Mouse (Mus musculus) kidney, embryonic 16.5 days (tissue): ENCODE results near the gene Rbpms2. TPM values are rescaled to one million over a fixed set of nuclear protein-coding genes. Genes with fewer than 3 reads are reported as not detected.

ENCODE experiments used
- ATAC-seq: fragments of 200-750 bp; cut with Nextera tagmentation; 2 replicates; pipeline ENCODE4 v1.8.0; 2017; ENCODE audit warnings: moderate TSS enrichment; ENCODE audit not compliant: low FRiP score, low TSS enrichment
- H3K27ac ChIP-seq: fragments of 300-500 bp; sonication (generic); 2 replicates; pipeline ENCODE4 v1.5.1; 2014; ENCODE audit warnings: low read length
- H3K27me3 ChIP-seq: fragments of 300-500 bp; sonication (generic); 2 replicates; pipeline ENCODE4 v1.6.1; 2014; ENCODE audit warnings: low read length, control low read depth, mixed read lengths; ENCODE audit not compliant: insufficient read depth
- H3K36me3 ChIP-seq: fragments of 300-500 bp; sonication (generic); 2 replicates; pipeline ENCODE4 v1.6.1; 2014; ENCODE audit warnings: low read length, control low read depth, mixed read lengths; ENCODE audit not compliant: insufficient read depth
- H3K4me1 ChIP-seq: fragments of 300-500 bp; sonication (generic); 2 replicates; pipeline ENCODE4 v1.6.1; 2014; ENCODE audit warnings: low read length, control low read depth, mixed read lengths; ENCODE audit not compliant: insufficient read depth
- H3K4me2 ChIP-seq: fragments of 300-500 bp; sonication (generic); replicated peaks from 2 replicates; pipeline ENCODE4 v1.6.1; 2014; ENCODE audit warnings: low read depth, low read length
- H3K4me3 ChIP-seq: fragments of 300-500 bp; sonication (generic); 2 replicates; pipeline ENCODE4 v1.5.1; 2014; ENCODE audit warnings: mild to moderate bottlenecking, low read length
- H3K9ac ChIP-seq: fragments of 300-500 bp; sonication (generic); replicated peaks from 2 replicates; pipeline ENCODE4 v1.6.1; 2014; ENCODE audit warnings: low read length
- H3K9me3 ChIP-seq: fragments of 300-500 bp; sonication (generic); 2 replicates; pipeline ENCODE4 v1.6.1; 2016; ENCODE audit warnings: low read length, control low read depth
- WGBS: fragments of 180-500 bp; shearing (Covaris S2); extraction: QIAGEN DNeasy Blood & Tissue Kit; methylation state at CpG from one replicate; pipeline ENCODE4 v1.1.7; 2014; 5-methylcytosine and 5-hydroxymethylcytosine counted together
- polyA plus RNA-seq: library from polyadenylated mRNA; unstranded; fragments of >200 nt; fragmentation: Nextera tagmentation; extraction: Ambion mirVana; gene quantifications from 2 replicates; pipeline ENCODE4 v1.2.1, GENCODE M21; 2015

Rbpms2 gene
- polyA plus RNA-seq, 1 experiment from 2014 or later, result 34.4 TPM

- 91% methylated on average over 1 of the region's 1 CpGs for WGBS
Observed at GRCm38 (mm10) chr9:65635766-65636165, 6.3 kb downstream of the Rbpms2 start.

DNA sequence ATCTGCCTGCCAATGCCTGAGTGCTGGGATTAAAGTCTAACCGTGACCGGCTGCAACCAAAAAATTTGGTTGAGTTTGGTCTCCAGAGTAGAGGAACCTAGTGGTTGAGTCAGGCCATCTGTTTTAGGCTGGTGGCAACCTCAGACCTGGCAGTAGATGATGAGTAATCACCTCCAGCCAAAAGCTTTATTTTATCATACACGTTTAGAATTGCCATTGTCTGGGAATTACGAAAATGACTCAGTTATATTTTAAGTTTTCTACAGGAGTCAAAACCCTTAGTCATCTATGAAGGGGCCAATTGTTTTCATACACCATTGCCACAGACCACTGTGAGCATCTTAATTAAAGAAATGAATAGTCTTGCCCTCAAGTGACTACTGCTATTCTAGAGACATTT, 7.5 kb downstream of the Rbpms2 start:
- no peak for ATAC-seq
- Histone ChIP-seq H3K9ac (no peak overlapping the region), H3K4me1 (peaks cover 38% of the 10 kb centered on the region), H3K4me2 (no peak overlapping the region), H3K36me3 (no peaks in the 10 kb centered on the region), H3K27me3 (no peaks in the 10 kb centered on the region; the same call in 1 of the 2 replicates), H3K4me3 (no peak overlapping the region), H3K27ac (no peak overlapping the region), H3K9me3 (no peaks in the 10 kb centered on the region)
- 90% methylated on average over 4 of the region's 4 CpGs for WGBS

More at GRCm38 (mm10) chr9:65635766-65636165, 6.3 kb downstream of the Rbpms2 start:
- no peaks in the 10 kb centered on the region for H3K36me3 ChIP-seq
- peaks cover 6% of the 10 kb centered on the region; the same call in 1 of the 2 replicates for H3K27me3 ChIP-seq
- no peak for ATAC-seq
- H3K27ac ChIP-seq, result no peak overlapping the region
- H3K4me2 ChIP-seq, result no peak overlapping the region
- peaks cover 31% of the 10 kb centered on the region for H3K4me1 ChIP-seq
- no peaks in the 10 kb centered on the region for H3K9me3 ChIP-seq
- no peak overlapping the region for H3K4me3 ChIP-seq
- H3K9ac ChIP-seq, result no peak overlapping the region

- WGBS, result 48% methylated on average over 5 of the region's 5 CpGs
- ATAC-seq, result 0 out of 2 replicates have a peak, but pooled peaks have one; percentile 27
- peak overlapping the region; percentile 56 for H3K27ac ChIP-seq
- H3K4me1 ChIP-seq, result peaks cover 41% of the 10 kb centered on the region
- H3K9me3 ChIP-seq, result no peaks in the 10 kb centered on the region
- H3K36me3 ChIP-seq, result no peaks in the 10 kb centered on the region
- H3K27me3 ChIP-seq, result no peaks in the 10 kb centered on the region
- no peak overlapping the region for H3K4me3 ChIP-seq
- no peak overlapping the region for H3K4me2 ChIP-seq
- H3K9ac ChIP-seq, result no peak overlapping the region
Observed at GRCm38 (mm10) chr9:65639065-65639464, 9.6 kb downstream of the Rbpms2 start.

DNA sequence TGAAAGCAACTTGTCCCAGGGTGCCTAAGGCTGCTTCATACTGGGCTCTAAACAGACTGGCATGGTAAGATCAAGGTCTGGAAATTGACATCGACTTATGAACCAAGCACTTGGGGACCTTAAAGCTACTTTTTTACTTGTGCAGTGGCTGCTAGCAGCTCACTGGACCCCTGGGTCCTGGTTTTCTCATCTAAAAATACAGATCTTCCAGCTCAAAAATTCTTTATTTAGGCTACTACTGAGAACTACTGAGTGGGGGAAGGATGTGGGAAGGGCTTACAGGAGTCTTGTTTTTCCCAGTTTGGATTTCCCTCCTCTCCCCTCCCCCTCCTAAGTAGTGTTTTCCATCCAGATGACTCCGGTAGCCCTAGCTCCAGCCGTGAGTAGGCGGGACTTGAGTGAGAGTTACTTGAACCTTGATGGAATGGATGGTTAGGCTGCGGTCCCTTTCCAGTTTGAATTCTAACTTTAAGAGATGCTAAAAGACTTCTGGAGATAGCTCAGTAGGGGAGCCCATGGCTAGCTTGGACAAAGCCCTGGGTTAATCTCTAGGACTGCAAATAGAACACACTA, 11.5 kb downstream of the Rbpms2 start:
- H3K4me2 ChIP-seq, result peak overlapping the region; percentile 32

DNA sequence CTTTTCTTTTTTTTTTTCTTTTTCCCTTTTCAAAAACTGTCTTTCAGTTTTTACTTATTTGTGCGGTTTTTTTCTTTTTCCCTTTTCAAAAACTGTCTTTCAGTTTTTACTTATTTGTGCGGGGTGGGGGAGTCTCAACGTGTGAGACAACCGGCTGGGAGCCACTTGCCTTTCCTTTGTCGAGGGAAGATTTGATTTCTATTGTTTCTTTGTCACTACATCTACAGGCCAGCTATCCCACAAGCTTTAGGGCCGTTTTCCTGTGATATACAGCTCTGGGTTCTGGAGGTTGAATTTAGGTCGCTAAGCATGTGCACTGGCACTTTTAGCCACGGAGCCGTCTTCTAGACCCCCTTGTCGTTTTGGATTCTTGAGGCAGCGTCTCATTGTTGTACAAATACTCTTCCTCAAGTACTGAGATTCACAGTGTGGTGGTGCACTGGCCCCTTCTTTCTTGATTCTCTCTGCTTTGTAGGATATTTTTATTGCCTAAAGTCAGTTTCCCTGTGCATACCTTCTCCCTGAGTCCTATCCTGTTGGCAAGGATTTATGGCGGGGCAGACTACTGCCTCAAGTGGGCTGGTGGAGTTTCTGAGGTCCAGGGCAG, 12.1 kb downstream of the Rbpms2 start:
- Histone ChIP-seq H3K4me3 (no peak overlapping the region), H3K36me3 (no peaks in the 10 kb centered on the region), H3K27me3 (no peaks in the 10 kb centered on the region), H3K9ac (no peak overlapping the region), H3K4me2 (peak overlapping the region; percentile 6), H3K4me1 (peaks cover 52% of the 10 kb centered on the region), H3K9me3 (no peaks in the 10 kb centered on the region), H3K27ac (no peak overlapping the region)
- no peak for ATAC-seq
- WGBS, result 10% methylated on average over 12 of the region's 12 CpGs

More for the DNA sequence above, 11.5 kb downstream of the Rbpms2 start:
- no peak overlapping the region for H3K4me3 ChIP-seq
- 7% methylated on average over 5 of the region's 5 CpGs for WGBS
- no peaks in the 10 kb centered on the region for H3K36me3 ChIP-seq
- H3K9ac ChIP-seq, result no peak overlapping the region
- peaks cover 47% of the 10 kb centered on the region for H3K4me1 ChIP-seq
- ATAC-seq, result no peak
- H3K27me3 ChIP-seq, result no peaks in the 10 kb centered on the region
- H3K27ac ChIP-seq, result peak overlapping the region; percentile 34; the same call in 1 of the 2 replicates
- H3K9me3 ChIP-seq, result no peaks in the 10 kb centered on the region

GRCm38 (mm10) chr9:65642546-65642945, 13.1 kb downstream of the Rbpms2 start:
- Histone ChIP-seq H3K9me3 (no peaks in the 10 kb centered on the region), H3K4me3 (no peak overlapping the region), H3K27ac (no peak overlapping the region), H3K9ac (no peak overlapping the region), H3K4me2 (no peak overlapping the region), H3K4me1 (peaks cover 52% of the 10 kb centered on the region), H3K27me3 (no peaks in the 10 kb centered on the region), H3K36me3 (no peaks in the 10 kb centered on the region)
- ATAC-seq, result no peak

DNA sequence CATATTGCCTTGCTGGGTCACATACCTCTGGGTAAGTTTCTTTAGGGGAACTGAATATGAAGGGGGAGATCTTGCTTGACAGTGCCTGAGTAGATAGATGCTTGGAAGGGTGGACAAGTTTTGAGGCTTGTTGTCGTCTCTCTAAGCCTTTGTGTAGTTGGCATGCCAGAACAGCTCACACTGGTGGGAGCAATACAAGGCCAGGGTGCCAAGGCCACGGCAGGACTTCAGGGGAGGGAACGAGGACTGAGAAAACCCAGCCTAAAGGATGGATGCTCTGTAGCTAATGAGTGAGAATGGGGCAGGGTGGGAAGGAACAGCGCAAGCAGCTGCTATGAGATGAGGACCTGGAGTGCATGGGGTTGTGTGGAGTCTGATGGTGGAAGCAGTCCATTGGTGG, 15.5 kb downstream of the Rbpms2 start:
- ATAC-seq, result no peak

DNA sequence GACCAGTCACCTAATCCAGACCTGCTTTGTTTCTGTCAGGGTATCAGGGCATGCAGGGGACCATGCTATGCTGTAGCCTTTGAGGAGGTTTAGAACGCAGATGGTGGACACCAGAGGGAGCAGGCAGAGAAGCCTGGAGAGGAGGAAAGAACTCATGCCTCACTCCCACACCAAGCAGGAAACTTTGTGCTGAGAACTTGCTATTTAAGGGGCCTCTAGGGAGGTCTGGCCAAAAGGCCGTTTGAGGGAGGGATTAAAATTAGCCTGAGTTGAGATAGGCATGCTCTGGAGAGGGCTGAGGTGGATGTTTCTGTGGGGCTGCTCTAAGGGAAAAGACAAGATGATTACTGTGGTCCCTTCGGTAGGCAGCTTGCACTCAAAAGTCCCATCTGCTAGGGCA, 16.5 kb downstream of the Rbpms2 start:
- H3K36me3 ChIP-seq, result no peaks in the 10 kb centered on the region
- peak overlapping the region; percentile 72 for H3K27ac ChIP-seq
- peaks cover 36% of the 10 kb centered on the region for H3K4me1 ChIP-seq
- no peaks in the 10 kb centered on the region for H3K9me3 ChIP-seq
- 33% methylated on average over 3 of the region's 3 CpGs for WGBS
- H3K4me3 ChIP-seq, result no peak overlapping the region
- ATAC-seq, result no peak
- H3K4me2 ChIP-seq, result no peak overlapping the region
- peak overlapping the region; percentile 41; the same call in 1 of the 2 replicates for H3K9ac ChIP-seq
- H3K27me3 ChIP-seq, result no peaks in the 10 kb centered on the region

More for the DNA sequence above, 15.5 kb downstream of the Rbpms2 start:
- H3K9me3 ChIP-seq, result no peaks in the 10 kb centered on the region
- no peak overlapping the region for H3K4me2 ChIP-seq
- no peak overlapping the region for H3K4me3 ChIP-seq
- peaks cover 36% of the 10 kb centered on the region for H3K4me1 ChIP-seq
- H3K36me3 ChIP-seq, result no peaks in the 10 kb centered on the region
- 88% methylated on average over 4 of the region's 4 CpGs for WGBS
- H3K27me3 ChIP-seq, result no peaks in the 10 kb centered on the region
- H3K9ac ChIP-seq, result no peak overlapping the region
- H3K27ac ChIP-seq, result no peak overlapping the region

DNA sequence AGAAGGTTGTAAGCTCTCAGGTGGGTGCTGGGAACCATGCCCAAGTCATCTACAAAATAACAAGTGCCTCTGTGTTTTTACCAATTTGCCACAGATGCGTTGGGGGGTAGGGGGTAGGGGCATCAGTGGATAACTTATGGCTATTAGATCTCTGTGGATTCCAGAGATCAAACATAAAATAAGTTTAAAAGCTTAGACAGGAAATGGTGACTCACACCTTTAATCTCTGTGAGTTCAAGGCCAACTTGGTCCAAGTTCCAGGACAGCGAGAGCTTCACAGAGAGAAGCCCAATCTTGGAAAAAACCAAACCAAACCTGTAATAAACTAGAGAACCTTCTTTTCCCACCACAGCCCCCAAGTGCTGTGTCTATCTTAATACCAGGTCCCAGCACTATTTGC, 17.3 kb downstream of the Rbpms2 start:
- no peak for ATAC-seq
- H3K36me3 ChIP-seq, result no peaks in the 10 kb centered on the region
- no peak overlapping the region for H3K9ac ChIP-seq
- H3K27ac ChIP-seq, result no peak overlapping the region
- no peaks in the 10 kb centered on the region for H3K9me3 ChIP-seq
- H3K4me1 ChIP-seq, result peaks cover 32% of the 10 kb centered on the region
- no peak overlapping the region for H3K4me2 ChIP-seq
- no peaks in the 10 kb centered on the region for H3K27me3 ChIP-seq
- WGBS, result 83% methylated on average over 2 of the region's 2 CpGs
- no peak overlapping the region for H3K4me3 ChIP-seq

DNA sequence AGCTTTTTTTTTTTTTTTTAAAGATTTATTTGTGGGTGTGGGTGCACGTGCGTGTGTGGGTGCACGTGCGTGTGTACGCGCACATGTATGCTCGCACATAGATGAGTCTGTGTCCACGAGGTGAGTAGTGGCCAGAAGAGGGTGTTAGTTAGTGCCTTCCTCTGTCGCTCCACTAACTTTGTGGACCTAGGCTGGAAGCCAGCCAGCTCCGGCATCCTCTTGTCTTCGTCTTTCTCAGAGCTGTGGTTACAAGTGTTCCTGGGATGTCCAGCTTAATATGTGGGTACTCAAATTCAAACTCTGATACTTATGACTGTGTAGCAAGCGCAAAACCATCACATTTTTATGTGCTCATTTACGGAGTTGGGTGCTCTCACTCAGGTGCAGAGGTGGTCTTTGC, 19.3 kb downstream of the Rbpms2 start:
- no peak overlapping the region for H3K4me2 ChIP-seq
- H3K9ac ChIP-seq, result no peak overlapping the region
- H3K27me3 ChIP-seq, result no peaks in the 10 kb centered on the region
- ATAC-seq, result no peak
- no peak overlapping the region for H3K4me3 ChIP-seq
- no peaks in the 10 kb centered on the region for H3K9me3 ChIP-seq
- no peak overlapping the region for H3K27ac ChIP-seq
- H3K4me1 ChIP-seq, result peaks cover 26% of the 10 kb centered on the region
- no peaks in the 10 kb centered on the region for H3K36me3 ChIP-seq
- 87% methylated on average over 13 of the region's 13 CpGs for WGBS
